Mouse (Mus musculus) liver, postnatal 0 days (tissue): Measurements from ENCODE around the gene Bmf.

Experiments used
- CTCF ChIP-seq: sonication (generic); IDR thresholded peaks from 2 replicates; pipeline ENCODE4 v1.5.1; 2016; ENCODE audit warnings: antibody characterized with exemption, low read depth
- EP300 ChIP-seq: IDR thresholded peaks from 2 replicates; pipeline ENCODE4 v1.6.1; 2016; ENCODE audit warnings: antibody characterized with exemption, low read depth, mild to moderate bottlenecking

- TF ChIP-seq CTCF (no peak), EP300 (no peak)
Observed at GRCm38 (mm10) chr2:118507126-118507525, 42.4 kb downstream of the Bmf start.
